Mouse (Mus musculus) thymus, postnatal 4 days (tissue): ENCODE data around the gene 5730522E02Rik.
"Not testable (repeated sequence)": the region's sequence is repeated elsewhere in the genome, so short reads cannot be mapped to it uniquely, and the experiment has no call there.

ENCODE experiments used
- DNase-seq: peaks from one replicate; pipeline ENCODE4 v3.0.0; 2021

Gene 5730522E02Rik

DNA sequence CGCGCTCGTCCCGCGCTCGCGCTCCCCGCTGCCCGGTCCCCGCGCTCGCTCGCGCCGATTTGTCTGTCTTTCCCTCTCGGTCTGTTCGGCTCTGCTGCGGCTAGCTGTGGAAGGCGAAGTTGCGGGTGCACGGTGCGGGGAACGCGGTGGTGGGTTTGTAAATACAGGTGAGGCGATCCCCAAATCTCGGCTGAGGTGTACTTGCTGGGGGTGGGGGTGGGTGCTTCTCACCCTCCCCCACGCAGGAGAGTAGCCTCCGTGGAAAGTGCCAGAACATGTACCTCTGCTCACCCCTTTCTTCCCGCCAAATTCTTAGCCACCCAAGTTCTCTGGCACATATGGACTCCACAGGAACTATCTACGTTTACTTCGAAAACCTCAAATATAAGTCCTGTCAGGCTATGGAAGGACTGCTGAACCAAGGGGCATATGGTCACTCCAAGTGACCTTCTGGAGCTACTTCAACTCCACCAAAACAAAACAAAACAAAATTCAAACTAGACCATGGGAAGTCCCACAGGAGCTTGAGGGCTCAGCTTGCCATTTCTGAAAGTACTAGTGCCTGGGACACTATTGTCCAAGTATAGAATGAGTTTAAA lies at the start of gene 5730522E02Rik:
TSS of gene 5730522E02Rik (minus strand) at position 182 of the 599 bp plus-strand sequence.
- DNase-seq: no peak

DNA sequence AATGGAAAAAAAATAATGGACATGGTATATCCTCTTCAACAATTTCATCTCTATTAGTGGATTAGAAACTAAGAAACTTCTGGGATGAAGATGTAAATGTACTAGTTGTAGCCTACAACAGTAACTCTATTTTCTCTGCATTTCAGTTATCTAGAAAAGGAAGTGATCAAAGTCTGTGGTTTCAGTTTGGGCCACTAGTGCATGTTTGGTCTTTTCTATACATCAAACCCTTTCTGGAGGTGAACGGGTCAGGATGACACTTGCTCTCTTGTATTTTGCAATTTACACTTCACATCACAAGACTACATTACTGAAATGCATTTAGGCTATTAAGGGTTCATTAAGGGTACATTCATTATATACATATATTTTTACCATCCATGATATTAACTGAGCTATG lies 26.0 kb upstream of the 5730522E02Rik start:
- no peak for DNase-seq

GRCm38 (mm10) chr11:26229895-26230294 lies 19.3 kb upstream of the 5730522E02Rik start:
- DNase-seq: no peak

DNA sequence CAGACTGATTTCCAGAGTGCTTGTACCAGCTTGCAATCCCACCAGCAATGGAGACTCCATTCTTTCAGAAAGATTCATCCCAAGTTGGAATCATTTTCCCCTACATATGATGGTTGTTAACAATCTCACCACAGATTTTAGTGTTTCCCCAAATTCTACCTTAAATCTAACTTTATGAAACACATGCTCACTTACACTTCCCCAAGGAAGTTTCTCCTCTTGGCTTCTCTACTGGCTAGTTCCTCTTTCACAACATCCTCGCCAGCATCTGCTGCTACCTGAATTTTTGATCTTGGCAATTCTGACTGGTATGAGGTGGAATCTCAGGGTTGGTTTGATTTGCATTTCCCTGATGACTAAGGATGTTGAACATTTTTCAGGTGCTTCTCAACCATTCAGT lies 3.1 kb upstream of the 5730522E02Rik start:
- DNase-seq: not testable (repeated sequence)

GRCm38 (mm10) chr11:26209811-26210581 lies 567 bp downstream of the 5730522E02Rik start:
- DNase-seq: peak; percentile 76

GRCm38 (mm10) chr11:26203466-26203865 lies 7.1 kb downstream of the 5730522E02Rik start:
- no peak for DNase-seq

DNA sequence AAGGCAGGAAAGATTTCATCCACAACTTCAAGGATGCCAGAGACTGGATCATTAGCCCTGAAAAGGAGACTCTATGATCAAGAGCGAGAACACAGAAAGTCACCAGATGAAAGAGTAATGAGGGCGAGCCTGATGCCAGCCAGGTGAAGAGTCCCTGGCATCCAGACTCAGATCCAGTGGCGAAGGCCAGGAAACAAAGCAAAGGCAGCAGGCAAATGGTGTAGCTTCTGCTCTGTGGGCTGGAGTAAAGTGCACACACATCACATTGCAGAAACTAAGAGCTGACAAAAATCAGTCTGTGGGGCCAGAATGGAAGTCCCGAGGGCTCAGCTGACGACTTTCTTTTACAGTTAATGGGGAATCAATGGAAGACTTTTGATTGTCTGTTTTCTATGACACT lies 7.7 kb downstream of the 5730522E02Rik start:
- DNase-seq: no peak

GRCm38 (mm10) chr11:26201778-26202097 lies 8.8 kb downstream of the 5730522E02Rik start:
- DNase-seq: no peak

DNA sequence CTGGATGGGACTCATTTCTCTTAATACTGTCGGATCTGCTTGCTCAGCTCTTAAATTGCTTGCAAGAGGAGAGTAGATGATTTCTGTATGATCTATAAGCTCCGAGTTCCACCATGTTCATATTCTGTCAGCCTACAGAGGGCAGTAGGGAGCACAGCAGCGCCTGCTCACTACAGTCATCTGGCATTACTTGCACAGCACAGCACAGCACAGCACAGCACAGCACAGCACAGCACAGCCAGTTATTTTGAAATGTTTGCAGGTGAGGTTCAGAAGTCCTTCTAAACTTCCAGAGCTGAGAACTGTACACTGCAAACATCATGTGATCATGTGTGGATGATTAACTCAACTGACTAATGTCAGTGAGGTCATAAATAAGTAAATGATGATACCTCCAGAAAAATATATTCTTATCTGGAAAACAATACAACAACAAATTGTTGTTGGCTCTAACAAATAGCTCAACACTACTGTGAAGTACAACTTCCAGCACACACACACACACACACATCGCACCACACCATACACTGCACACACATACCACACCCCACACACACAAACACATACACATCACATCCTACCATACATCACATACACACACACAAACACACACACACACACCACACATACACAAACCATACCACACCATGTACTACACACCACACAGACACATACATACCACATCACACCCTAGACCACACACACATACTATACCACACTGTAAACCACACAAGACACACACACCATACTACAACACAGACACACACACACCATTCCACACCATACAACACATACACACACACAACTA lies 9.4 kb downstream of the 5730522E02Rik start:
- DNase-seq: peak; percentile 74

DNA sequence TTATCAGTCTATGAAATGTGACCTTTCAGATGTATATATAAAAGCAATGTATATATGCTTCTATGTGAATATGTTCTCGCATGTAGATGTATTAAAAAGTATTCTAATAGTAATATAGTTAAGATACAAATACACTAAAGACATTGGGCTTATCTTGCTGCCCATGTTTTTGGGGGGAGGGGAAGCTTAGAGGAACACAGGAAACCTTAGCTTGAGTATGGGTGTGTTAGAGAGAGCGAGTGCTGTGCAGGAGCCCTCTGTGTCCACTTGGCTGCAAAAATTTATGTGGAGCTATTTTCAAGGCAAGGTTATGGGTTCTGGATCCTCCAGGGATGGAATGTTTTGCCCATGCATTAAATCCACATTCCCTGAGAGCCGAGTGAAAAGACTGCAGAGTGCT lies 15.1 kb downstream of the 5730522E02Rik start:
- DNase-seq: no peak

DNA sequence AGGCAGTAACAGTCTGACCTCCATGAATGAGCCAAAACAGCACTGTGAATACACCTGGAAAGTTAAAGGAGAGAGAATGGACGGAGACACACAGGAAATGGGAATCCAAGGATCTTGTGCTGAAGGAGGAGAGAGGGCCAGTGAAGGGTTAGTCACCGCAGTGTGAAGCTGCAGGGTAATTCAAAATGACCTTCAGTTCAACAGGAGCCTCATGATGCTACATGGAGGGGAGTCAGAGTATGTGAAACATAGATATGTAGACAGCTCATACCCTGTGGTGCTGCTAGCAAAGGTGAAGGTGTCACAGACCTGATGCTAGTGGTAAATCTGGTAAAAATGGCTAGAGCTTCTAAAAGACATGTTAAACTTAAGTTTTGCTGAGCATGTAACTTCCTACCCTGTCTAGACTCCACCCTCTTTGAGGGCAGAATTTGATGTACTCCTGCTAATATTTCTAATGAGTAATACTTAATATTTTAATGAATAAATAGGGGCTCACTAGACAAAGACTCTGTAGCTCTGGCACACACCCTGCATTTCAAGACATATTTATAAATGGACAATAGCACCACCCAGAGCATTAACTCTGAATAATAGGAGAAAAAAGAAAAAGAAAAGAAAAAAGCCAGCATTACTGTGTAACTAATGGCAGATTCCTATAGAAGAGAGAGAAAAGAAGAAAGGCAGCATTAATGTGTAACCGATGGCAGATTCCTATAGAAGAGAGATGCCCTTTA lies 23.2 kb downstream of the 5730522E02Rik start:
- no peak for DNase-seq

- no peak for DNase-seq
Measured at GRCm38 (mm10) chr11:26170572-26170971, 40.0 kb downstream of the 5730522E02Rik start.

- DNase-seq: no peak
Measured at GRCm38 (mm10) chr11:26167609-26167971, 43.0 kb downstream of the 5730522E02Rik start.

DNA sequence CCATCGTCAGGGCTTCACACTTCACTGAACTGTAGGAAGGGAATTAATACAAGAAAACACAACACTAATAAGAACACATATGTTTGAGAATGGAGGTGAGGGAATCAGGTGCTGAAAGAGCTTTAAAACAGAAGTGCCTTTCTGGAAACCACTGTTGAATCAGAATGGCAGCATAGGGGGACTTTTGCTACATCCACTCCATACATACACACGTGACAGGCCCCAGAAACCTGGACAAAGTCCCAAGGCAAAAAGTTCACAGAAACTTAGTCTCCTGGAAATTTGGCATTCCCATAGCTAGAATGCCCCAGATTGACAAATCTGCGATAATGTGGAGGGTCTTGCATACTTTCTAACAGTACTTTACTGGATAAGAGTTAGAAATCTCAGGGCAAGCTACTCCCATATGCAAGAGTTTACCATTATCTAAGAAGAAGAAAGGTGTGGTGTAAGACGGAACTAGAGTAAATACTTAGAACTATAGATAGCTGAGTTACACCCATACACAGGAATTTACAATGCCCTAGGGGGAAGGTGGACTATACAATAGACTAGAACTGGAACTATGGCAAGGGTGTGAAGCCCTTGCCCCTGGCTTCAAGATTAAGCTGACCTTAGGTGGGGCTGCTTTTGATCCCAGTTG lies 43.5 kb downstream of the 5730522E02Rik start:
- no peak for DNase-seq

DNA sequence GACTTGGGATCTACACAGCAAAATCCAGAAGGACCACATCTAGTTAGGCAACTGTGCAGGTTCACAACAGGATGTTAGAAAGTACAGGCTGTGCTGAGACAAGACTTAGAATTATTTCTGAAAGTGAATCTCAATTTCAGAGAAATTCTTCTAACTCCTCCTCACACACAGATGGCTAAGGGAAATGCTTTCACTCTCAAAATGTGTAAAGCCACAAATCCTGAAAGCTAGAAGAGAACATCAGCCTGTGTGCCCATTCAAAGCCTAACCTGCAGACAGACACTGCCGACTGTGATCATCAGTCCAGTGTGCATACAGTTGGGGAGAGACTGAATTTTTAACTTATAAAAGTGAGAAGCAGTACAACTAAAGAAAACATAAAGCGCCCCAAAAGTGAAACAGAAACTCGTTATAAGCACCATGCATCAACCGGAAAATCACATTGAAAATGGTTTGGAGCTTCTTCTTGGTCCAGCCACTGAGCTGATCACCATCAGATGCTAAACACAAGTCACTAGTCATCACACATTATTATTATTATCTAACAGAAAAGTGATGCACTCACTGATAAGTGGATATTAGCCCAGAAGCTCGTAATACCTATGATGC lies 45.8 kb downstream of the 5730522E02Rik start:
- DNase-seq: no peak

GRCm38 (mm10) chr11:26161354-26161753 lies 49.2 kb downstream of the 5730522E02Rik start:
- DNase-seq: no peak

DNA sequence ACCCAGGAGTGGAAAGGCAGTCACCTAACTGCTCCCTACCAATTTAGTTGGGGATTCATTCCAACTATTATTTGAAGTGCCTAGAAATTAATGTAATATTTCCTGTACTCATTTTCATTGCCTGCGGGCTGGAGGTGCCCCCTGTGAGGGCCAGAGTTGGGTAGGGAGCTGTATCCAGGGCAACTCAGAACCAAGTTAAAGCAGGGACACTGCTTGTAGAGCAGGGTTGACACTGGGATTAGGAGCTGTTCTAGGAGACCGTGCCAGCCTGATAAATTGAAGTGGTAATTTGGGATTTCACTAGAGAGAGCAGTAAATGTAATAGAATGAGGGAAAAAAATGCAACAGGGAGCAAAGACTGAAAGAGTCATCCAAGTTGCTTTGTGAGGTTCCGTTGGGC lies 51.5 kb downstream of the 5730522E02Rik start:
- no peak for DNase-seq

GRCm38 (mm10) chr11:26140024-26140423 lies 70.5 kb downstream of the 5730522E02Rik start:
- DNase-seq: no peak

DNA sequence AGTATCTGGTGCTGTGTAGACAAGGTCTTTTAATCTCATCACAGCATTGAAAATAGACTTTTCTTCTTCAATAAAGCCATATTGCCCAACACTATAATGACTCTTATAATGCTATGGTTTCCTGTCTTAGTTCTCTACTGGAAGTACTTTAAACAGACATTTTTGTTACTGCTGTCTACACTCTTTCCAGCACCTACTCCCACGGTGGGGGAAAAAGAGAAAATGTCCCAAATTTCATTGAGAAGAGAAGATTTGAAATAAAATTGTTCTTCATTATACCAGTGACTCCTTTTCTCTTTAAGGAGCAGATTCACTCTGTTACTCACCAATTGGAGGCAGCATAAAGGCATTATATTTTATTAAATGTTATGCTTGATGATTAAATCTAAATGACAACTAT lies 72.5 kb downstream of the 5730522E02Rik start:
- no peak for DNase-seq

GRCm38 (mm10) chr11:26130911-26131310 lies 79.7 kb downstream of the 5730522E02Rik start:
- DNase-seq: no peak

DNA sequence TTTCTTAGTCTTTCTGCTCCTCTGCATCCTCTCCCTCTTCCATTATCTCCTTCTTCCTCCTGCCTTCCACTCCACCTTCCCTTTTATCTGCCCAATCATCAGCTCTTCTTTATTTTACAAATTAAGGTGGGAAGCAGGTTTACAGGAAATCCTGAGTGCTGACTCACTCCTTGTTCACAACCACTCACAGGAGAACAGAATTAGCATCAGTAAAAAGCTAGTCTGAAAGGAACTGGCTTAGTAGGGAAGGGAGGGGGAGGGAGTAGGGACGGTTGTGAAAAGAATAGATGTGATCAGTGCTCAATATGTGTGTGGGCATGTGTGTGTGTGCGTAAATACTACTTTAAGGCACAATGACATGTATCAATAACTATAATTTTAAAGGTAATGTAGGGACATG lies 81.5 kb downstream of the 5730522E02Rik start:
- no peak for DNase-seq

- DNase-seq: no peak
Measured at GRCm38 (mm10) chr11:26128385-26128784, 82.2 kb downstream of the 5730522E02Rik start.
